Mouse (Mus musculus): Measurements from ENCODE around the gene Rpl35.
A peak's percentile ranks its signal among the peaks of the same experiment; 100 is the strongest.

Rpl35 gene

DNA sequence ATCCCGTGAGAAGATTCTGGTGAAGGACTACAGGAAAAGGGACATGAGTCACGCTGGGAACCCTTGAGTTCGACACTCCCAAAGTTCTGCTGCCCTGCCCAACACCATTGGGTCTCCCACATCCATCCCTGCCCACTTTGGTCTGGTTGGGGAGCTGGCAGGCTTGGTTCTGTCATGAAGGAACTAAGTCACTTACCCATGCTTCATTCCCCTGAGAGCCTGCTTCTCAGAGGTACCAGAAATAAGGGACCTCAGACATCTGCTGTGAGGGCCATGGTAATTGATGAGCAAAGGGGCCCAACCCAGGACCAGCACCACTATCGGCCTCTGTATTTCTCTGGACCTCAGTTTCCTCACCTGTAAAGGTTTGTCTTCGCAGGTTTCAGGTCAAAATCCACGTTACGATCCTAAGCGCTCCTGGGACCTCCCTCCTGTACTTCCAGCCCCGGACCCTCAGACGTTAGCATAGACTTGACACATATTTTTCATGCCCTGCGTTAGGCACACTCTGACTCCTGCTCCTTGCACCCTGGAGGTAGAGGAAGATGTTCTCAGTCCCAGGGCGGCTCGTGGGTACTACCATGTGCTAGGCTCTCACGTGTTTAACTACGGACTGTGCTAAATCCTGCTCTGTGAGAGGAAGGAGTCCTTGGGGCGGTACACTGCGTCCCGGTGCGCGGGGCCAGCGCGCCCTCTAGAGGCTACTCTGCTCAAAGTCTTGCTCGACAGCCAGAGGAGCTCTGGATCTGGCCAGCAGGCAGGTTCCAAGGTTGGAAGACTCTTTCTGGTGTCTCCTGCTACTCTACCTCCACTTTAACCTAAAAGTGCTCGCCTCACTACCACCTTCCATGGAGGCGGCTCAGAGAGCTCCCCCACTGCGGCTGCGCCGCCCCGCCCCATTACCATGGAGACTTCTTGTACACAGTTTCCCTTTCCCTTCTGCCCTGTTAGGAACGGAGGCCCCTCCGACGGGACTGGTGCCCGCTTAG is 7.7 kb downstream of the Rpl35 start, which contains the start of gene Wdr38:
Wdr38 (plus strand) TSS at position 91 of the 989 bp plus-strand sequence.
- DNase-seq, result peak; percentile 89

DNA sequence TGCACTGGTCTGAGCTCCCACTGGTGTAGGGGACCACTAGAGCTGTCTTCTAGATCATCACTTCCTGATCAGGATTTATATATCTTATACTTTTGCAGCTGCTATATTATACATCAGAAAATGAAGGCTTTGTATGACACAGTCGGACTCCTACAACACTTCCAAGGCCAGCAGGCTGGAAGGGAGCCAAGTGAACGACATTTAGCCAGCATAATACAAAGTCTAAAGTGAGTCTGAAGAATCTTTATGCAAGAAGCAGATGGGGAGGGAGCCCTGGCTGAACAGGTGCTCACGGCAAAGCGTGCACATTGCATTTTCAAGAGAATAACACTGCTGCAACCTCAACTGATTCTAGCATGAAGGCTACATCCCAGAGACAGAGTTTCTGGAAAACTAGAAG is 13.0 kb downstream of the Rpl35 start:
- DNase-seq, result no peak

DNA sequence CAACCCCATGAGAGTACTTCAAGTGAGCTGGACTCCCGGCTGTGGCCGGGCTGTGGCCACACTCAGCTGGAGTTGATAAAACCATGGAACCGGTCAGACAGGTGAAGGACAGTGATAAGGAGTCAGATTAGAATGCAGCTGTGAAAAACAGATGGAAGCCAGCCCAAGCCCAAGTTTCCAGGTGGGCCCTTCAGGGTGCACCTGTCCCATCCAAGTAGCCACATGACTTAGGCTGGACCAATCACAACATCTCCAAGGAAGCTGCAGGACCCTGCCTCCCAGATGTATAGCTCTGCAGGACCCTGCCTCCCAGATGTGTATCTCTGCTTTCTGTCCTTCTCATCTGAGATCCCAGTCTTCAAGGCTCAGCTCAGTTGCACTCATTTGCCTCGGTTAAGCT is 13.4 kb downstream of the Rpl35 start:
- no peak for DNase-seq

DNA sequence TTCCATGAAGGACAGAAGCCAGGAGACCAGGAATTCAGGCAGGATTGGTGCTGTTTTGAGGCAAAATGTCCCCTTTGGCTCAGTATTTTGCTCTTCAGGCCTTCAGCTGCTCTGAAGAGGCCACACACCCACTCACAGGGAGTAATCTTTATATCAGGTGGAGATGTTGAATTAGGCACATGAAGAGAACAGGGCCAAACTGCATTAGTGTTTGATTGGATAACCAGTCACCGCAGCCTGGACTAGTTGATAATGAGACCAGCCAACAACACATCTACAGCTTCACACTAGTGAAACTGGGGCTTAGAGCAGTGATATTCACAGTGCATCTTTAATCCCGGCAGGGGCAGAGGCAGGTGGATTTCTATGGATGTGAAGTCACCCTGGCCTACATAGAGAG is 16.5 kb downstream of the Rpl35 start:
- no peak for DNase-seq

DNA sequence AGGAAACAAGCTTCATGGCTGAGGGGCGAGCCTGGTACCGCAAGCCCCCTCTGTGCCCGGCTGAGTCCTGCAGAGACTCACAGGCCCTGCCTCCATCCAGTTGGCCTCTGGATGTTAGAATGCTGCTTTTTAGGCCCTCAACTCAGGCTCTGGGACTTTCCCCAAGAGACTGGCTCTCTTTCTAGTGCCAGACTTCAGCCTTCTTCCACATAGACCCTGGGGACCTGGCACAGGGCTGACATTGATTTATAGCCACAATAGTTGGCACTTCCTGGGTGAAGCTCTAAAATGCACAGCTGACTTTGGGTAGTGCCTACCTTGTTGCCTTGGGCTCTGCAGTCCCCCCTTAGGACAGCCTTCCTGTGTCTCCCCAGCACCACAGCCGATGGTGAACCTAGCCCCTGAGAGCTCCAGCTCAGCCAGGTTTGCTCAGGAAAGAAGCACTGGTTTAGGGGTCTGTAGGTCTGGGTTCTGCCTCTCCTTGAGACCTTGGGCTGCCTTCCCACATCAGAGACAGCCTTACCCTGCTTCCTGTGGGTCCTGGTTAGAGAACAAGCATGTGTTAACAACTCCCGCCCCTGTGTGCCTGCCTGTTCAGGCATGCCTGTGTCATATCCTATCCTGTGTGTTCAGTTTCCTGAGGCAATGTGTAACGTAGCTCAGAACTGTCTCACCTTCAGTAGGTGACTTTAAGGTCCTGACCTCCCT is 17.5 kb downstream of the Rpl35 start:
- no peak for DNase-seq

DNA sequence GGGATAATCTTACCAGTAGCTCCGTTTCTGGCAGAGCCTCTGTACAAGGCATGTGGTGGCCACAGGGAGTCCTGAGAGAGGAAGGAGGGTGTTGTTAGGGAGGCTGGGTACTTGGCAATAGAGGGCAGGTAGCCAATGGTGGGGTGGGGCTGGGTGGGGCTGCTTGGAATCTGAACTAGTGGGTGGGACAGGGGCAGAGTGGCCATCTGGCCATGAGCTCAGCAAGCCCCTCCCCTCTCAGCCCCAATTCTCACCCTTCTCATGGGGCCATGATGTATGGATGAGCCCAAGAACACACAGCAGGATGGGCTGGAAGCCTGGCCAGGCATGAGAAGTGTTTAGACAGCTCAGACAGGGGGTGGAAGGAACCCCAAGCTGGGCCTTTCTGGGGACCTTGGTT is 18.1 kb downstream of the Rpl35 start:
- DNase-seq, result no peak

DNA sequence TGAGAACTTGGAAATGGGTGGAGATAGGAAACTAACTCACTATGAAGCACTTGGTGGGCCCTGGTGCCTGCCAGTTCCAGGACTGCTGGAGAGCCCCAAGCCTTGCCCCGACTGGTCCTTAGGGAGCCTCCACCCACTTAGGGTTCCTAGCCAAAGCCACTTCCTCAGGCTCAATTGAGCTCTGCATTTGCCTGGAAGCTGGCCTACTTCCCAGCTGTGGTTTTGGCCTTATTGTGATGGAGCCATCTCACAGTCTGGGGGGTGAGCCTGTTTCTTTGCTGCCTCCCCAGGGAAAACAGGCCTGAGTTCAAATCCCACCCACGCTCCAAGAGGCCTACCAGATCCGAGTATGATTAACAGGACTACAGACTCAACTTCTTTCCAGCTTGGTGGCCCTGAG is 18.8 kb downstream of the Rpl35 start:
- DNase-seq, result no peak

DNA sequence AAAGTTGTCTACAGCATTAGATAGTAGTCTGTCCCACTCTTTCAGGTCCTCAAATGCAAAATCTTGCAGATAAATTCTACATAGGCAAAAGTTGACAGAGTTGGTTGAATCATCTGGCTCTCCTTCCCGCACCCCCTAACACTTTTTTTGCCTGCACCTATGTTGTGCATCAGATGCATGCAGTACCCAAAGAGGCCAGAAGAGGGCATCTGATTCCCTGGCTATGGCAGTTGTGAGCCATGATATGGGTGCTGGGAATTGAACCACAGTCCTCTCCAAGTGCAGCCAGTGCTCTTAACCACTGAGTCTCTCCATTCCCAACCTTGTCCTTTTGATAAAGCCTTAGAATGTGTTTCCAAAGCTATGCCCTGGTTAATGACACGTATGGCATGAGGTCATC is 22.0 kb downstream of the Rpl35 start:
- no peak for DNase-seq

DNA sequence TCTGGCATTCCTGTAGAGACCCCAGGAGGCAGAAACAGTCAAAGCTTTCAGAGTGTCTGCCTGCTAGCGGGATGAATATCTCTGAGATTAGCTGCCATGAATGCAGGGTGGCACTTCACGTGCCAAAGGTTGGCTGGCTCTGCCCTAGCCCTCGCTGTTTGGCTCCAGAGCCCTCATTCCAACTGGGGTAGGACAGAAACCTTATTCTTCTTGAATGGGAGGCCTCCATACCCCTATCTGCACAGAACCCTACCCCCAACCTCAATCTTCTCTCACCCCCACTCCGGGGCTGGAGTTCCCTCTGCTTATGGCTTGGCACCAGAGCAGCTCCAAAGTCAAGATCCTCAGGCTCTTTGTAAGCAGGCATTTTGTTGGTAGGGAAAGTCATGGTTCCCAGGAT is 27.6 kb downstream of the Rpl35 start:
- no peak for DNase-seq

DNA sequence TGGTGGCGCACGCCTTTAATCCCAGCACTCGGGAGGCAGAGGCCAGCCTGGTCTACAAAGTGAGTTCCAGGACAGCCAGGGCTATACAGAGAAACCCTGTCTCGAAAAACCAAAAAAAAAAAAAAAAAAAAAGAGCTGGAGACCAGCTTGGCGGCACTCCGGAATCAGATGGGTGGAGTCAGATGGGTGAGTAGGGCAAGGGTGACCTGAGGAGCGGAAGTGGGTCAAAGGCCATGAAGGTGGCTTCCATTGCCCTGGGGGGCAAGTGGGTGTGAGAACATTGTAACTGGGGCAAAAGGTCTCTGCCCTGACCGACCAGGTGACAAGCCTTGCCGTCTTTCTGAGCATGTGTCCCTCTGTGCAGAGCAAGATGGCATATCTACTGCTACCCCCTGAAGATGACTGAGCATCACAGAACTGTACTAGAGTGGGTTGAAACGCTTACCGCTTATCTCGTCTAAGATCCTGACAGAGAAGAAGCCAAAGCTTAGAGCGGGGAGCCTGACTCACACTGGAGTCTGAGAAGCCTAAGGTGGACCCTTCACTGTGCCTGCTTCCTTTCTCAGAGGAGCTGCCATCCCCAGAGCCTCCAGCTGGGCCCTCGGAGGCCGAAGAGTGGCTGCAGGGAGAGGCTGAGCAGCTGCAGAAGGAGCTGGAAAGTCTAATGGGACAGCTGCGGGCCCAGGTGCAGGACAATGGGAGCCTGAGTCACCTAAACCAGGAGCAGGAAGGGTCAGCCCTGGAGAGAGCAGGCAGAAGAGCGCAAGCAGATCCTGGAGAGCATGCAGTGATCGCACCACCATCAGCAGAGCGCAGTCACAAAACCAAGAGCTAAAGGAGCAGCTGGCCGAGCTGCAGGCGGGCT is 29.3 kb downstream of the Rpl35 start:
- no peak for DNase-seq

DNA sequence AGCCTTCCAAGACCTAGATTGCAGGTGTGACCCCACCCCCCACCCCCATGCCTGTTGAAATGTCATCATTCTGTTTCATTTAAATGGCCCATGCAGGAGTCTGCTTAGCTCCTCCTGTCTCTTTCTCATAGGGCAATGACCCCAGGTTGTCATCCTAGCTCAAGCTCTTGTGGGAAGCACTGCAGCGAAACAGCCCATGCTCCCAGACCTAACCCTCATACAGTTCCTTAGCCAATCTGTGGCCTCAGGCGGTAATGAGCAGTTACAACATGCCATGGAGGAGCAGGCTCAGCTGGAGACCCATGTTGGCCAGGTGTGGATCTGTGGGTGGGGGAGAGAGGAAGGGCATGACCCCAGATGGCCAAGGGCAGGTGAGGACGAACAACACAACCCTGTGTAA is 30.2 kb downstream of the Rpl35 start:
- DNase-seq, result no peak

DNA sequence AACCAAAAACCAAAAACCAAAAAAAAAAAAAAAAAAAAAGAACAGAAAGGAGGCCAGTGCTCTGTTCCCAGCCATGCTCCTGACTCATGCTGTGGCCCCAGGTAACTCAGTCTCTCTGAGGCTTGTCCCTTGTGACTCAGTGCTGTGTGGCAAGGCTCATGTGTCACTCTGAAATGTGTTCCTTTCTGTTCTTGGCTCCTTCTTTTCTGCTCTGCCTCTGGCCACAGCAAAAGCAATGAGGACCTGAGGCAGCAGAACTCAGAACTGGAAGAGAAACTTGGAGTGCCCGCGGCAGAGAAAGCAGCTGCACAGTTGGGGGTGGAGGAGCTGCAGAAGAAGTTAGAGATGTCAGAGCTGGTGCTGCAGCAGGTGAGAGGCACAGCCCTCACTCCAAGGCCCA is 31.3 kb downstream of the Rpl35 start:
- DNase-seq, result no peak

DNA sequence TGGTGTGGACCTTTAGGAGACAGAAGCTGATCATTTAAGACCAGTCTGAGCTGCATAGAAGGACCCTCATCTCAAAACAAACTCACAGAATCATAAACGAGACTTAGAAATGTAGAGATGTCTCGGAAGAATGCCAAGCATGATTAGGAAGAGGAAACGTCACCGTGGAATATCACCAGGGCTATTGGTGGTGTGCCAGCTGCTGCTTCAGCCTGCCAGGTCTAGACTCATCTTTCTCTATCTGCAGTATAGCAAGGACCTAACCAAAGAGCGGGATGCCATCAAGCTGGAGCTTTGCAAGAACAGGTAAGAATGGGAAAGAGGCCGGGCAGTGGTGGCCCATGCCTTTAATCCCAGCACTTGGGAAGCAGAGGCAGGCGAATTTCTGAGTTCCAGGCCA is 31.7 kb downstream of the Rpl35 start:
- no peak for DNase-seq

DNA sequence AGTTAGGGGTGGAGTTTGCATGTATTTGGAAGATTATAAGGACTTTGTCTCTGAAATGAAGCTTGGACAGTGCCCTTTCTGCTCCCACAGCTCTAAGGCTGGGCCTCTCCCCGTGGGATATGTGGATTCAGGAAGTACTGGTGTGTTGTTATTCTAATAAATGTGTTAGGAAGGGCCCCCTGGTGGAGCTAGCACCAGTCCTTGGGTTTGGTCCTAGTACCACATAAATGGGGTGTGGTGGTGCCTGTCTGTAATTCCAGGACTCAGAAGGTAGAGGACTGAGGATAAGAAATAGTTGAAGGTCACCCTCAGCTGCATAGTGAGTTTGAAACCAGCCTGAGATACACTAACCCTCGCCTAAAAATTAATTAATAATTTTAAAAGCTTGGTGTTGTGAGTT is 32.2 kb downstream of the Rpl35 start:
- no peak for DNase-seq

DNA sequence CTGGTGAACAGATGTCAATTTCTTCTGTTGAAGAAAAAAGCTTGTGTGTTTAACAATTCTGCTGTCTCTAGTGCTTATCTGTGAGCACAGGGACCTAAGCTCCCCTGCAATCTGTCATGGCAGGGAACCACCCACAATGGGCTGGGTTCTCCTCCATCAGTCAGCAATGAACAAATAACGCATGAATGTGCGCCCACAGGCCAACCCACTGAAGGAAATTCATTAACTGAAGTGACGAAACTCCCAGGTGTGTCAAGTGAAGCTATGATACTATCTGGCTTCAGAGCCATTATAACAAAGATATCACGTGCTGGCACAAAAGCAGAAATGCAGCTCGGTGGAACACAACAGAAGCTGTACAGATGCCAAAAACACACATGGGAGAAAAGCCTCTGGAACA is 35.4 kb downstream of the Rpl35 start:
- DNase-seq, result no peak

DNA sequence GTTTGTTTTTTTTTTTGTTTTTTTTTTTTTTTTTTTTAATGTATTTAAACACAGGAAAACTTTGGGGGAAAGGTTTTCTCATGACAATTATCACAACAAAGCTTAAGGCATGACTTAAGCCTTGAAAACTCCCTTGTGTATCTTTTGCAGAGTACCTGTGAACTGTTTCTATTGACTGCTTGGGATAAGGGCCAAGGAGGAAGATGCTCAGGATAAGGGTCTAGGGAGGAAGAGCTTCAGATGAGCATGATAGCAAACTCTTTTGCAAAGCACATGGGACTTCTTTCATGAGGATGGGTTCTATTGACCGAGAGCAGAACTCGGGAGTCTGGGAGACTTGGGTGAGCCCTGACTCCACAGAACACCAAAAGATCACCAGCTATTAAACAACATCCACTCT is 35.8 kb downstream of the Rpl35 start:
- no peak for DNase-seq

DNA sequence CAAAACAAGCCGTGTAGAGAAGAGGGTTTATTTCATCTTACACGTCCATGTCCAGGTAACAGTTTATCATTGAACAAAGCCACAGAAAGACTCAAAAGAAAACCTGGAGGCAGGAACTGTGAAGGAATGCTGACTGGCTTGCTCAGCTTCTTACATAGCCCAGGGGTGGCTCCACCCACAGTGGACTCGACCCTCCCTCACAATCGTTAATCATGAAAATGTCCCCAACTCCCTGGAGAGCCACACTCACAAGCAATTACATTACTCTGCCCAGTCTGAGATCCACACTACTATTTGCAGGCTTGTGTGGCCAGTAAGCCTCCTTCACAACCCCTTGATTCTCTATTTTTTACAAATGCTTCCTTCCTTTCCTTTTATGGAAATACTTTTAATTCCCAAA is 41.2 kb downstream of the Rpl35 start:
- no peak for DNase-seq

DNA sequence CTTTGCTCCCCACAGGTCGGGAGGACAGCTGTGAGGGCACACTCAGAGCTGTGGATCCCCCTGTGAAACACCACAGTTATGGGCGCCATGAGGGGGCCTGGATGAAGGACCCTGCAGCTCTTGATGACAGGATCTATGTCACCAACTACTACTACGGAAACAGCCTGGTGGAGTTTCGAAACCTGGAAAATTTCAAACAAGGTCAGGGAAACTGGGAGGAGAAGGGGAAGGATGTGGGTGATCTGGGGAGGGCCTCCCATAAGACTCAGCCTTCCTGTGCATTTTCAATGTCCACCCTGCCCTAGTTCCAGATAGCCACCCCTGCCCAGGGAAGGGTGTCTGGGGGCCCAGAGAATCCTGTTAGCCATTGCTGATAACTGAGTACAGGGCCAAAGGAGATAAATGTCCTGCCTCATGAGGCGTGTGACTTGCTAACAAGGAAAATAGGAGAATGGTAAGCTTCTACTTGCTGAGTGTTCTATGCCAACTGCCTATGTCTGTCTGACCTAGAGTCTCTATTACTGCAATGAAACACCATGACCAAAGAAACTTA is 47.7 kb downstream of the Rpl35 start:
- DNase-seq, result no peak

DNA sequence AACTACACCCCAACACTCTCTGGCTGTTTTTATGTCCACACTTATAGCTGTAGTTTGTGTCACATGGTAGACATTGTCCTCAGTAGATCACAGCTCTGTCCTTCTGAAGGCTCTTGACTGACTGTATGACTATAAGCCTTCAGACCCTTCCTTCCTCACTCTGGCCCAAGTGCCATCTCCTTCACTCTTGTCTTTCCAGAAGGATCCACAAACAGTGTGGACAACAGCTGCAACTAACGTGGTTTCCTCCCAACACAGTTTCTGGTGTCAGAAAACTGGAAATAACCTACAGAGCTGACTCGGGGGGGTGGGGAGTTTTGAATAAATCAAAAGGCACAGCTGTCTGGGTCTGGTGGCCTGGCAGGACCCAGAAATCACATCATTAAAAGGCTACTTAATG is 49.4 kb downstream of the Rpl35 start:
- no peak for DNase-seq

DNA sequence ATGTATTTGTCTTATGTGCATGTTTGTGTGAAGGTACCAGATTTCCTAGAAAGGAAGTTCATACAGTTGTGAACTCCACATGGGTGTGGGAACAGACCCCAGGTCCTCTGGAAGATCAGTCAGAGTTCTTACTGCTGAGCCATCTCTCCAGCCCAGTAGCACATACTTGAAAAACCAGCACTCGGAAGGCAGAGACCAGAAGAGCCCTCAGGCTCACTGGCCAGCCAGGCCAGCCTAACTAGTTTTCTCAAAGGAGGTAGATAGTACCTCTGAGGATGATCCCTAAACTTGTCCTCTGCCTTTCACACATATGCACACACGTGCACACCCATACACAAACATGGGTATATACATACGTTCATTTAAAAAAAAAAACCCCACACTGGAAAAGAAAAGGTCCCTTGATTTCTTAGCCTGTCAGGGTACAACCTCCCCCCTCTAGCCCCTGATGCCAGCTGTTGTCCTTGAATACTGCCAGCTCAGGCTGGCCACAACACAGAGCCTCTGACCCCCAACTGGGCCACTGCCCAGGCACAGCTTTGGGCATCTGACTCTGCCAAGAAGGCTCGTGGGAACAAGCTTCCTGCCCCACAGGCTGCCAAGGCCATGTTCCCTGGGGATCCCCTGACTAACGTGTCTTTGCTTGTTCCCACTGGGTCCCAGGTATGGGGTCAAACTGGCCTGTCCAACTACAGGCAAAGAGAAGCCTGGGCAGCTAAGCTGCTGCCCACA is 52.1 kb downstream of the Rpl35 start:
- DNase-seq, result peak; percentile 67

Data from layer of hippocampus, adult 9-11 months (tissue).